Mouse (Mus musculus) liver, embryonic 14.5 days (tissue): ENCODE data around the gene Chd6.

Experiments
- CTCF ChIP-seq: IDR thresholded peaks from 2 replicates; pipeline ENCODE4 v1.5.1; 2016; ENCODE audit warnings: antibody characterized with exemption, low read depth, control low read depth
- EP300 ChIP-seq: IDR thresholded peaks from 2 replicates; pipeline ENCODE4 v1.6.1; 2016; ENCODE audit warnings: antibody characterized with exemption, low read depth

- TF ChIP-seq CTCF, result no peak
- no peak for TF ChIP-seq EP300
Measured at GRCm38 (mm10) chr2:160978651-160979050, 130.2 kb downstream of the Chd6 start.
